ENCODE assay signal across 10 mouse cellular contexts in genomic region chr17:90696071-90696800, GRCm38 (mm10).
A peak's percentile ranks its signal among the peaks of the same experiment; 100 is the strongest.
DNase-seq lines count a peak whose midpoint lies in the region; ATAC-seq lines count a peak whose summit lies in the region.
"Had no signal": no experiment of that assay in that cellular context is flagged by ENCODE, and none has a peak within 500 bp of the region (broad histone marks: within the 10 kb centered on the region; RNA-seq: fewer than 3 reads in every experiment).

No protein-coding gene starts in this region.

- ATAC-seq in embryonic facial prominence, embryonic 14.5 days (ENCODE audit: low read depth): peak; percentile 80
- peak; percentile 48; the same call in 1 of the 2 replicates for ATAC-seq in limb, embryonic 13.5 days (ENCODE audit: low FRiP score, low read depth)

- no peaks in the 10 kb centered on the region for H3K36me3 ChIP-seq in embryonic facial prominence, embryonic 14.5 days (ENCODE audit: control insufficient read depth, insufficient read depth, low read length)
- no peaks in the 10 kb centered on the region for H3K36me3 ChIP-seq in limb, embryonic 13.5 days

- no peak overlapping the region for H3K9ac ChIP-seq in embryonic facial prominence, embryonic 14.5 days (ENCODE audit: low read depth, low read length)
- no peak overlapping the region for H3K9ac ChIP-seq in limb, embryonic 13.5 days

- no peak overlapping the region for H3K4me2 ChIP-seq in embryonic facial prominence, embryonic 14.5 days (ENCODE audit: low read depth, low read length)
- H3K4me2 ChIP-seq in limb, embryonic 13.5 days (replicated peaks): no peak overlapping the region

- H3K4me1 ChIP-seq in embryonic facial prominence, embryonic 14.5 days (ENCODE audit: control insufficient read depth, insufficient read depth, low read length): no peaks in the 10 kb centered on the region
- peaks cover 12% of the 10 kb centered on the region; the same call in 1 of the 2 replicates for H3K4me1 ChIP-seq in limb, embryonic 13.5 days

- H3K9me3 ChIP-seq in embryonic facial prominence, embryonic 14.5 days (ENCODE audit: control insufficient read depth, low read length): no peaks in the 10 kb centered on the region
- no peaks in the 10 kb centered on the region for H3K9me3 ChIP-seq in limb, embryonic 13.5 days

- H3K4me3 ChIP-seq in embryonic facial prominence, embryonic 14.5 days (ENCODE audit: low read depth, low read length): no peak overlapping the region
- no peak overlapping the region for H3K4me3 ChIP-seq in limb, embryonic 13.5 days

- no peaks in the 10 kb centered on the region for H3K27me3 ChIP-seq in embryonic facial prominence, embryonic 14.5 days (replicated peaks; ENCODE audit: control insufficient read depth, insufficient read depth, low read length)
- H3K27me3 ChIP-seq in limb, embryonic 13.5 days: no peaks in the 10 kb centered on the region

- 0 out of 2 replicates have a peak overlapping the region, but pooled peaks have one; percentile 17 for H3K27ac ChIP-seq in embryonic facial prominence, embryonic 14.5 days (replicated peaks; ENCODE audit: low read depth, low read length)
- no peak overlapping the region for H3K27ac ChIP-seq in limb, embryonic 13.5 days

- DNase-seq in right cerebral cortex, adult 18-20 months: peak; percentile 20
- no peak for DNase-seq in right cerebral cortex, postnatal 4 days
- DNase-seq in embryonic facial prominence, embryonic 14.5 days (ENCODE audit: low spot score): peak; percentile 42
- peak; percentile 56 for DNase-seq in retina, postnatal 1 day
- no peak for DNase-seq in lung, postnatal 36 days
- DNase-seq in kidney, postnatal 25 days: no peak
- DNase-seq in kidney, adult 11 months: no peak
- DNase-seq: cerebellum, adult 9-11 months; layer of hippocampus, adult 9-11 months had no signal

- WGBS in embryonic facial prominence, embryonic 14.5 days: 10% methylated on average over 6 of the region's 6 CpGs
- 9% methylated on average over 6 of the region's 6 CpGs for WGBS in limb, embryonic 13.5 days

Comparison
In these comparisons a context has a peak if more than half of its experiments do, and no peak if none do; other contexts are left out.
1. DNase-seq: peak in right cerebral cortex, adult 18-20 months (single experiment), embryonic facial prominence, embryonic 14.5 days (single experiment) and retina, postnatal 1 day (single experiment); none in right cerebral cortex, postnatal 4 days (single experiment), lung, postnatal 36 days (single experiment), kidney, postnatal 25 days (0 of 2) and kidney, adult 11 months (single experiment).